Mouse (Mus musculus): ENCODE measurements around the gene Chrm1. TPM values are rescaled to one million over a fixed set of nuclear protein-coding genes. Genes with fewer than 3 reads are reported as not detected.
A peak's percentile ranks its signal among the peaks of the same experiment; 100 is the strongest.

The Chrm1 gene
- total RNA-seq, 1 experiment, result 0.04 TPM

DNA sequence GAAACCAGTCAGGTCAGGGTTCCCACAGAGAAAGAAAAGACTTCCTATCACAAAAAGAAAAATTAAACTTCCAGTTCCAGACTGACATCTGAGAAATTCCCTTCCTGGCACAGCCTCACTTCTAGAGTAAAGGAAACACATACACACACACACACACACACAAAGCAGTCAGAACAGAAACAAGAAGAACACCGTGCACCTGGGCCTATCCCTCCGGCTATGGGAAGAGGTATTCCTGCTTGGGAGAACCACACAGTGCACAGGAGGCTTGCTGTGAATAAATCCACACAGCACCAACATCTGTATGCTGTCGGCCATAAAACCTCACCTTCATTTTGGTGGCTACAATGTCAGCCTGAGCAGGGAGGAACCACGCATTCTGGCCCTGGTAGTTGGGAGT, 47.9 kb downstream of the Chrm1 start:
- TF ChIP-seq MAFK (IDR thresholded peaks at IDR 0.05; ENCODE audit: insufficient read depth, low read depth, low read length) (no peak), HCFC1 (IDR thresholded peaks at IDR 0.05; ENCODE audit: borderline replicate concordance, insufficient read depth, low read length) (no peak), ZNF384 (IDR thresholded peaks at IDR 0.05; ENCODE audit: low read depth, low read length) (no peak), ZC3H11A (IDR thresholded peaks at IDR 0.05; ENCODE audit: borderline replicate concordance, low read depth, low read length) (no peak), CHD2 (IDR thresholded peaks at IDR 0.05; ENCODE audit: low read depth, low read length) (no peak)
- H3K4me1 ChIP-seq (ENCODE audit: control insufficient read depth in 2 of 2, insufficient read depth in 2 of 2, low read length in 2 of 2, poor library complexity in 1 of 2), result peaks cover 7 to 10% of the 10 kb centered on the region in 2 experiments; a peak in 2 of 4 replicates
- peak overlapping the region; percentile 95 for H3K9ac ChIP-seq (ENCODE audit: insufficient read depth, low read depth, low read length, poor library complexity, severe bottlenecking)
- H3K27ac ChIP-seq (ENCODE audit: insufficient read depth, low read depth, low read length, poor library complexity, severe bottlenecking), result peak overlapping the region; percentile 51; the same call in 1 of the 2 replicates
- no peaks in the 10 kb centered on the region for H3K9me3 ChIP-seq (ENCODE audit: control insufficient read depth, insufficient read depth, low read depth, low read length)
- peaks cover 55% of the 10 kb centered on the region for H3K36me3 ChIP-seq (ENCODE audit: control insufficient read depth, insufficient read depth, low read length, poor library complexity, severe bottlenecking)
- in situ Hi-C loops (cut with MboI; ENCODE audit: low sequenced_read_pairs in 2 of 2, unreplicated experiment in 2 of 2), result no loop called here
- no peak for DNase-seq (ENCODE audit: low read depth, low spot score)
- peak overlapping the region; percentile 92 to 98 for H3K4me3 ChIP-seq (ENCODE audit: insufficient read depth in 1 of 2, low read depth in 1 of 2, low read length in 2 of 2, poor library complexity in 1 of 2, severe bottlenecking in 1 of 2)

DNA sequence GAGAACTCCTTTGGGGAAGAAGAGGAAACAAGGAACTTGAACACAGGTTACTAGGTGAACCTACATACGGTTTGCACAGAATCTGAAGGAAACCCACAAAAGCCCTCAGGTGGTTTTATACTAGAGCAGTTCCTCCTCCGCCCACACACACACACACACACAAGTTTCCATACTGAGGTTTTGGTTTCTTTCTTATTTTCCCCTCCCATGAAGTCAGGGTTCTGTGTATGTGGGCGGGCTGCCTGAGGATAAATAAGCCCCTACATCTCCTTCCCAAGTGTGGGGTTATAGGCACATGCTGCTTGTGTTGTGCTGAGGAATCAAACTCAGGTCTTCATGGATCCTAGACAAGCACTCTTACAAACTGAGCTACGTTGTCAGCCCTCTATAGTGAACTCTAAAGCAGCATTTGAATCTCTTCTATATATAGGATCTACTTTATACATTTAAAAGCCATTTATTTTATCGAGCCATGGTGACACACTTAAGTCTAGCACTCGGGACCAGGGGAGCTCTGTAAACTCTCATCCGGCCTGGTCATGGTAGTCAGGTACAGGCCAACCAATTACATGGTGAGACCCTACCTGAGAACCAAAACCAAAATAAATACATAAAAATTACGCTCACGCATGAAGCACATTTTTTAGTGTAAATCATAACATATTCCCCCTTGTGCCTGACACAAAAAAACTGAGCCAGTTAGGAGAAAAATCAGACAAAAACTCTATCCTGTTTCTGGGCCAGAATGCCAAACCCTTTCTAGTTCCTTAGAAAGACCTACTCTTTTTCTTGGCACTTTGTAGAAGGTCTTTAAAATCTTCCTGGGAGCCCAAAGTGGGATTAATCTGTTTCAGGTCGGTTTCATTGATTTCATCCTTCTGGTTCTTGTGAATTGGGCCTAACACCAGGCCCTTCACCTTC, 48.6 kb downstream of the Chrm1 start:
- peak overlapping the region; percentile 95 for H3K9ac ChIP-seq (ENCODE audit: insufficient read depth, low read depth, low read length, poor library complexity, severe bottlenecking)
- H3K4me3 ChIP-seq (ENCODE audit: insufficient read depth in 1 of 2, low read depth in 1 of 2, low read length in 2 of 2, poor library complexity in 1 of 2, severe bottlenecking in 1 of 2), result peak overlapping the region; percentile 92 to 98
- peak overlapping the region; percentile 95 for H3K27ac ChIP-seq (ENCODE audit: insufficient read depth, low read depth, low read length, poor library complexity, severe bottlenecking)
- in situ Hi-C loops (cut with MboI; ENCODE audit: low sequenced_read_pairs in 2 of 2, unreplicated experiment in 2 of 2), result no loop called here
- peaks cover 50% of the 10 kb centered on the region for H3K36me3 ChIP-seq (ENCODE audit: control insufficient read depth, insufficient read depth, low read length, poor library complexity, severe bottlenecking)
- TF ChIP-seq MAFK (IDR thresholded peaks at IDR 0.05; ENCODE audit: insufficient read depth, low read depth, low read length) (no peak), ZC3H11A (IDR thresholded peaks at IDR 0.05; ENCODE audit: borderline replicate concordance, low read depth, low read length) (no peak), CHD2 (IDR thresholded peaks at IDR 0.05; ENCODE audit: low read depth, low read length) (0 out of 2 replicates have a peak, but pooled peaks have one; percentile 19), ZNF384 (IDR thresholded peaks at IDR 0.05; ENCODE audit: low read depth, low read length) (no peak), HCFC1 (IDR thresholded peaks at IDR 0.05; ENCODE audit: borderline replicate concordance, insufficient read depth, low read length) (no peak)
- DNase-seq (ENCODE audit: low read depth, low spot score), result no peak
- peaks cover 7 to 12% of the 10 kb centered on the region in 2 experiments; a peak in 2 of 4 replicates for H3K4me1 ChIP-seq (ENCODE audit: control insufficient read depth in 2 of 2, insufficient read depth in 2 of 2, low read length in 2 of 2, poor library complexity in 1 of 2)
- no peaks in the 10 kb centered on the region for H3K9me3 ChIP-seq (ENCODE audit: control insufficient read depth, insufficient read depth, low read depth, low read length)

DNA sequence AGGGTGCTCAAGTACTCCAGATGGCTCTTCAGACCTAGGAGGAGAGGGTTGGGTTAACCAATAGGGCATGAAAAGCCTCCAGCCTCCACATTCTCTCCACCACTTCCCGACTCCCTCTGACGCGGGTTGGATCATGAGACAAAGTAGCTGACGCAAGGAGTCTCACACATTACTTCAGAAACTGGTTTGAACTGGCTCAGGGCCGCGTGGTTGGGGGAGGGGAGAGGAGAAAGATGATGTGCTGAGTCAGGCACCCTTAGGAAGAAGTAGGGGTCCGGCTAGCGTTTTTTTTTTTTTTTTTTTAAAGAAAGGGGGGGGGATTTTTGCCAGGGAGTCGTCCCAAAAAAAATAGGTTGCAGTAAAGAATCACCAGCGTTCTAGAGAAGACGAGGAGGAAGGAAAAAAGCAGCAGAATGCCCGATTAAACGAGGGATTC, 49.3 kb downstream of the Chrm1 start:
- in situ Hi-C loops (cut with MboI; ENCODE audit: low sequenced_read_pairs in 2 of 2, unreplicated experiment in 2 of 2), result no loop called here

DNA sequence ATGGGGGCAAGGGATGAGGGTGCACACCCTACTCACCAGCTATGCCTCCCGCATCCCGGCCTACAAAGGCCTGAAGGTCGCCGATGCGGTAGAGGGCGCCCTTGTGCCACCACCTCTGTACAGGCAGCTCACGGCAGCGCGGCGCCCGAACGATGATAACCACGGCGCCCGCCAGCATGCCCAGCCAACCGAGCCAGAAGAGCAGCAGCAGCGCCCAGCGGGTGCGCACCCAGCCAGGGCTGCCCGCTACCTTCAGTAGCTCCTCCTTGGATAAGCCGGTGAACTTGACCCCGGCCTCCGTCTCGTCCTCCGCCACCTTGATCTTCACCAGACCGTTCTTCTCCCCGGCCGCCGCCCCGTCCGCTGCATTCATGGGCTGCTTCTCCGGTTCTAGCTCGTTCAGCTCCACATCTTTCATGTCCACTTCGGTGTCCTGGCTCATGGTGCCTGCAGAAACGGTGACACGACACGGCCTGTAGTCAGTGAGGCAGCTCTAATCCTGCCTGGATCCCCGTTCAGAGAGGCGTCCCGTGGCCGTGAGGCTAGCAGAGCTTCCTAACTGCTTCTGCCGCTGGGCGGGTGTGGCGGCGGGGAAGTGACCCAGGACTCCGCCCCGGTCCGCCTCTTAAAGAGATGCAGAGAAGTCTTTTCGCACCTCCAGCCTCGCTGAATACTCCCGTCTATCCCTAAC, 49.9 kb downstream of the Chrm1 start:
- in situ Hi-C loops (cut with MboI; ENCODE audit: low sequenced_read_pairs in 2 of 2, unreplicated experiment in 2 of 2), result no loop called here
- peak; percentile 84 for DNase-seq (ENCODE audit: low read depth, low spot score)
- H3K9ac ChIP-seq (ENCODE audit: insufficient read depth, low read depth, low read length, poor library complexity, severe bottlenecking), result peak overlapping the region; percentile 95
- H3K9me3 ChIP-seq (ENCODE audit: control insufficient read depth, insufficient read depth, low read depth, low read length), result no peaks in the 10 kb centered on the region
- H3K27ac ChIP-seq (ENCODE audit: insufficient read depth, low read depth, low read length, poor library complexity, severe bottlenecking), result peak overlapping the region; percentile 95
- TF ChIP-seq CHD2 (IDR thresholded peaks at IDR 0.05; ENCODE audit: low read depth, low read length) (no peak), HCFC1 (IDR thresholded peaks at IDR 0.05; ENCODE audit: borderline replicate concordance, insufficient read depth, low read length) (peak; percentile 25; the same call in 1 of the 2 replicates)
- peaks cover 39% of the 10 kb centered on the region for H3K36me3 ChIP-seq (ENCODE audit: control insufficient read depth, insufficient read depth, low read length, poor library complexity, severe bottlenecking)
- H3K4me3 ChIP-seq (ENCODE audit: insufficient read depth in 1 of 2, low read depth in 1 of 2, low read length in 2 of 2, poor library complexity in 1 of 2, severe bottlenecking in 1 of 2), result peak overlapping the region; percentile 92 to 98
- peaks cover 7 to 8% of the 10 kb centered on the region in 2 experiments; a peak in 2 of 4 replicates for H3K4me1 ChIP-seq (ENCODE audit: control insufficient read depth in 2 of 2, insufficient read depth in 2 of 2, low read length in 2 of 2, poor library complexity in 1 of 2)

More for the DNA sequence above, 49.3 kb downstream of the Chrm1 start:
- H3K9ac ChIP-seq (ENCODE audit: insufficient read depth, low read depth, low read length, poor library complexity, severe bottlenecking), result peak overlapping the region; percentile 95
- TF ChIP-seq ZNF384 (IDR thresholded peaks at IDR 0.05; ENCODE audit: low read depth, low read length) (peak; percentile 97), CHD2 (IDR thresholded peaks at IDR 0.05; ENCODE audit: low read depth, low read length) (no peak), MAFK (IDR thresholded peaks at IDR 0.05; ENCODE audit: insufficient read depth, low read depth, low read length) (peak; percentile 98)
- peak overlapping the region; percentile 95 for H3K27ac ChIP-seq (ENCODE audit: insufficient read depth, low read depth, low read length, poor library complexity, severe bottlenecking)
- H3K4me1 ChIP-seq (ENCODE audit: control insufficient read depth in 2 of 2, insufficient read depth in 2 of 2, low read length in 2 of 2, poor library complexity in 1 of 2), result peaks cover 7 to 9% of the 10 kb centered on the region in 2 experiments; a peak in 2 of 4 replicates
- H3K36me3 ChIP-seq (ENCODE audit: control insufficient read depth, insufficient read depth, low read length, poor library complexity, severe bottlenecking), result peaks cover 44% of the 10 kb centered on the region
- peak overlapping the region; percentile 92 to 98 for H3K4me3 ChIP-seq (ENCODE audit: insufficient read depth in 1 of 2, low read depth in 1 of 2, low read length in 2 of 2, poor library complexity in 1 of 2, severe bottlenecking in 1 of 2)
- no peaks in the 10 kb centered on the region for H3K9me3 ChIP-seq (ENCODE audit: control insufficient read depth, insufficient read depth, low read depth, low read length)
- peak; percentile 98 for DNase-seq (ENCODE audit: low read depth, low spot score)
